Mouse (Mus musculus): ENCODE results near the gene Akt2. TPM values are rescaled to one million over a fixed set of nuclear protein-coding genes. Genes with fewer than 3 reads are reported as not detected.
A peak's percentile ranks its signal among the peaks of the same experiment; 100 is the strongest.

Akt2 gene
- polyA plus RNA-seq, 1 experiment = 139 TPM

- no peak for DNase-seq
- no peak overlapping the region for H3K27ac ChIP-seq (ENCODE audit: control insufficient read depth, insufficient read depth, low read length)
- H3K4me1 ChIP-seq (replicated peaks; ENCODE audit: control insufficient read depth, insufficient read depth, low read length) = peaks cover 7% of the 10 kb centered on the region
- no peak overlapping the region for H3K4me3 ChIP-seq (ENCODE audit: control insufficient read depth, insufficient read depth, low read length)
- no peaks in the 10 kb centered on the region for H3K36me3 ChIP-seq (ENCODE audit: control insufficient read depth, insufficient read depth, low read length)
- WGBS = 37% methylated on average over 5 of the region's 5 CpGs
- no peaks in the 10 kb centered on the region; the same call in 1 of the 2 replicates for H3K27me3 ChIP-seq (ENCODE audit: control insufficient read depth, insufficient read depth, low read length)
- TF ChIP-seq CTCF (IDR thresholded peaks at IDR 0.05; ENCODE audit: borderline replicate concordance, control insufficient read depth, extremely low read depth, insufficient read depth, low read length, poor library complexity) (no peak), POLR2A (IDR thresholded peaks at IDR 0.05; ENCODE audit: control insufficient read depth, extremely low read depth, insufficient read depth, low read length, poor library complexity) (no peak)
These were observed 93.9 kb downstream of the Akt2 start for GRCm38 (mm10) chr7:27685220-27685619.

- Histone ChIP-seq H3K36me3 (ENCODE audit: control insufficient read depth, insufficient read depth, low read length) (no peaks in the 10 kb centered on the region), H3K4me1 (replicated peaks; ENCODE audit: control insufficient read depth, insufficient read depth, low read length) (peaks cover 7% of the 10 kb centered on the region), H3K27me3 (ENCODE audit: control insufficient read depth, insufficient read depth, low read length) (no peaks in the 10 kb centered on the region; the same call in 1 of the 2 replicates), H3K27ac (ENCODE audit: control insufficient read depth, insufficient read depth, low read length) (no peak overlapping the region), H3K4me3 (ENCODE audit: control insufficient read depth, insufficient read depth, low read length) (no peak overlapping the region)
- WGBS = 2% methylated on average over 6 of the region's 6 CpGs
- DNase-seq = no peak
- TF ChIP-seq POLR2A (IDR thresholded peaks at IDR 0.05; ENCODE audit: control insufficient read depth, extremely low read depth, insufficient read depth, low read length, poor library complexity) (no peak), CTCF (IDR thresholded peaks at IDR 0.05; ENCODE audit: borderline replicate concordance, control insufficient read depth, extremely low read depth, insufficient read depth, low read length, poor library complexity) (no peak)
These were observed 94.3 kb downstream of the Akt2 start for GRCm38 (mm10) chr7:27685681-27686080.

GRCm38 (mm10) chr7:27687043-27687442 is 95.7 kb downstream of the Akt2 start:
- no peak overlapping the region for H3K4me3 ChIP-seq (ENCODE audit: control insufficient read depth, insufficient read depth, low read length)
- WGBS = 86% methylated on average over 1 of the region's 1 CpGs
- peaks cover 7% of the 10 kb centered on the region for H3K4me1 ChIP-seq (replicated peaks; ENCODE audit: control insufficient read depth, insufficient read depth, low read length)
- H3K27me3 ChIP-seq (ENCODE audit: control insufficient read depth, insufficient read depth, low read length) = no peaks in the 10 kb centered on the region; the same call in 1 of the 2 replicates
- no peak overlapping the region for H3K27ac ChIP-seq (ENCODE audit: control insufficient read depth, insufficient read depth, low read length)
- DNase-seq = no peak
- H3K36me3 ChIP-seq (ENCODE audit: control insufficient read depth, insufficient read depth, low read length) = no peaks in the 10 kb centered on the region
- TF ChIP-seq CTCF (IDR thresholded peaks at IDR 0.05; ENCODE audit: borderline replicate concordance, control insufficient read depth, extremely low read depth, insufficient read depth, low read length, poor library complexity) = no peak
- TF ChIP-seq POLR2A (IDR thresholded peaks at IDR 0.05; ENCODE audit: control insufficient read depth, extremely low read depth, insufficient read depth, low read length, poor library complexity) = no peak

- DNase-seq = no peak
- Histone ChIP-seq H3K4me3 (ENCODE audit: control insufficient read depth, insufficient read depth, low read length) (no peak overlapping the region), H3K4me1 (replicated peaks; ENCODE audit: control insufficient read depth, insufficient read depth, low read length) (peaks cover 7% of the 10 kb centered on the region), H3K27ac (ENCODE audit: control insufficient read depth, insufficient read depth, low read length) (no peak overlapping the region), H3K27me3 (ENCODE audit: control insufficient read depth, insufficient read depth, low read length) (no peaks in the 10 kb centered on the region; the same call in 1 of the 2 replicates), H3K36me3 (ENCODE audit: control insufficient read depth, insufficient read depth, low read length) (no peaks in the 10 kb centered on the region)
- TF ChIP-seq POLR2A (IDR thresholded peaks at IDR 0.05; ENCODE audit: control insufficient read depth, extremely low read depth, insufficient read depth, low read length, poor library complexity) (no peak), CTCF (IDR thresholded peaks at IDR 0.05; ENCODE audit: borderline replicate concordance, control insufficient read depth, extremely low read depth, insufficient read depth, low read length, poor library complexity) (no peak)
- 82% methylated on average over 3 of the region's 3 CpGs for WGBS
These were observed 96.5 kb downstream of the Akt2 start for GRCm38 (mm10) chr7:27687836-27688235.

- no peaks in the 10 kb centered on the region; the same call in 1 of the 2 replicates for H3K27me3 ChIP-seq (ENCODE audit: control insufficient read depth, insufficient read depth, low read length)
- WGBS = 21% methylated on average over 14 of the region's 14 CpGs
- H3K36me3 ChIP-seq (ENCODE audit: control insufficient read depth, insufficient read depth, low read length) = no peaks in the 10 kb centered on the region
- peak overlapping the region; percentile 13; the same call in 1 of the 2 replicates for H3K4me3 ChIP-seq (ENCODE audit: control insufficient read depth, insufficient read depth, low read length)
- no peak for DNase-seq
- peak overlapping the region; percentile 26 for H3K27ac ChIP-seq (ENCODE audit: control insufficient read depth, insufficient read depth, low read length)
- H3K4me1 ChIP-seq (replicated peaks; ENCODE audit: control insufficient read depth, insufficient read depth, low read length) = peaks cover 7% of the 10 kb centered on the region
- TF ChIP-seq POLR2A (IDR thresholded peaks at IDR 0.05; ENCODE audit: control insufficient read depth, extremely low read depth, insufficient read depth, low read length, poor library complexity) (no peak), CTCF (IDR thresholded peaks at IDR 0.05; ENCODE audit: borderline replicate concordance, control insufficient read depth, extremely low read depth, insufficient read depth, low read length, poor library complexity) (no peak)
These were observed 97.0 kb downstream of the Akt2 start for GRCm38 (mm10) chr7:27688246-27688788.

GRCm38 (mm10) chr7:27688815-27689612 is 97.7 kb downstream of the Akt2 start, which contains the start of gene Zfp607b:
Gene Zfp607b (plus strand): TSS chr7:27689340.
- no peak for TF ChIP-seq POLR2A (IDR thresholded peaks at IDR 0.05; ENCODE audit: control insufficient read depth, extremely low read depth, insufficient read depth, low read length, poor library complexity)
- TF ChIP-seq CTCF (IDR thresholded peaks at IDR 0.05; ENCODE audit: borderline replicate concordance, control insufficient read depth, extremely low read depth, insufficient read depth, low read length, poor library complexity) = 0 out of 2 replicates have a peak, but pooled peaks have one; percentile 53
- DNase-seq = peak; percentile 90
- H3K36me3 ChIP-seq (ENCODE audit: control insufficient read depth, insufficient read depth, low read length) = no peaks in the 10 kb centered on the region
- 0% methylated on average over 19 of the region's 19 CpGs for WGBS
- H3K27me3 ChIP-seq (ENCODE audit: control insufficient read depth, insufficient read depth, low read length) = no peaks in the 10 kb centered on the region; the same call in 1 of the 2 replicates
- peak within 1 kb of the TSS; percentile 87 for H3K27ac ChIP-seq (ENCODE audit: control insufficient read depth, insufficient read depth, low read length)
- peak within 1 kb of the TSS; percentile 47 for H3K4me3 ChIP-seq (ENCODE audit: control insufficient read depth, insufficient read depth, low read length)
- H3K4me1 ChIP-seq (replicated peaks; ENCODE audit: control insufficient read depth, insufficient read depth, low read length) = peaks cover 7% of the 10 kb centered on the region

Other genes with a start within 250 kb of the Akt2 start
- 203 and 206 TPM in 2 replicates for gene Shkbp1, start 235.5 kb upstream of the Akt2 start, polyA plus RNA-seq (2012; rRNA removed)
- gene Gm20479, start 234.1 kb upstream of the Akt2 start, polyA plus RNA-seq (2012; rRNA removed) = not detected in 2 replicates
- 0.13 TPM in 2 replicates for gene Sptbn4, start 143.9 kb upstream of the Akt2 start, polyA plus RNA-seq (2012; rRNA removed)
- gene Blvrb, start 143.6 kb upstream of the Akt2 start, polyA plus RNA-seq (2012; rRNA removed) = 40.9 and 50.8 TPM in 2 replicates
- 25.8 and 26.7 TPM in 2 replicates for gene Sertad3, start 117.8 kb upstream of the Akt2 start, polyA plus RNA-seq (2012; rRNA removed)
- 44.9 and 46.4 TPM in 2 replicates for gene Sertad1, start 104.6 kb upstream of the Akt2 start, polyA plus RNA-seq (2012; rRNA removed)
- 2.0 and 2.4 TPM in 2 replicates for gene Prx, start 92.2 kb upstream of the Akt2 start, polyA plus RNA-seq (2012; rRNA removed)
- gene Hipk4, start 68.3 kb upstream of the Akt2 start, polyA plus RNA-seq (2012; rRNA removed) = 1.1 and 1.3 TPM in 2 replicates
- gene Pld3, start 38.3 kb upstream of the Akt2 start, polyA plus RNA-seq (2012; rRNA removed) = 456 and 516 TPM in 2 replicates
- 58.0 and 58.1 TPM in 2 replicates for gene 2310022A10Rik, start 38.3 kb upstream of the Akt2 start, polyA plus RNA-seq (2012; rRNA removed)
- 0.05 TPM in 1 of 2 replicates, not detected in the other for gene Ttc9b, start 62.4 kb downstream of the Akt2 start, polyA plus RNA-seq (2012; rRNA removed)
- gene Map3k10, start 83.0 kb downstream of the Akt2 start, polyA plus RNA-seq (2012; rRNA removed) = 24.7 and 30.0 TPM in 2 replicates
- gene Zfp607b, start 97.8 kb downstream of the Akt2 start, polyA plus RNA-seq (2012; rRNA removed) = 0.77 and 0.92 TPM in 2 replicates
- gene Zfp60, start 139.8 kb downstream of the Akt2 start, polyA plus RNA-seq (2012; rRNA removed) = 2.5 and 2.6 TPM in 2 replicates
- gene Zfp626, start 215.6 kb downstream of the Akt2 start, polyA plus RNA-seq (2012; rRNA removed) = 1.6 TPM in 2 replicates
- gene Zfp59, start 247.1 kb downstream of the Akt2 start, polyA plus RNA-seq (2012; rRNA removed) = 0.71 and 0.94 TPM in 2 replicates

Measured in thymus, adult 2 months (tissue).